Mouse (Mus musculus) CH12.LX (cell line): ENCODE data around the gene Pip4k2c. TPM values are rescaled to one million over a fixed set of nuclear protein-coding genes. Genes with fewer than 3 reads are reported as not detected.

Source experiments
- DNase-seq: peaks from one replicate; pipeline ENCODE4 v3.0.0-alpha.2; 2013; ENCODE audit errors: extremely low read depth
- H3K27ac ChIP-seq: 2 replicates; pipeline ENCODE4 v1.5.1; 2012; ENCODE audit warnings: low read depth, mild to moderate bottlenecking, control low read depth, moderate library complexity; ENCODE audit not compliant: insufficient read depth
- H3K27me3 ChIP-seq: replicated peaks from 2 replicates; pipeline ENCODE3; 2012; ENCODE audit warnings: inconsistent platforms
- H3K36me3 ChIP-seq, 2 experiments: replicated peaks in 1 of 2; 2 replicates each; pipeline versions ENCODE3 to v1.6.1; 2012; ENCODE audit warnings: inconsistent platforms in 1 of 2, low read length in 1 of 2, mild to moderate bottlenecking in 1 of 2, mixed read lengths in 1 of 2, moderate library complexity in 1 of 2; ENCODE audit not compliant: control insufficient read depth in 1 of 2, insufficient read depth in 1 of 2
- H3K4me1 ChIP-seq, 2 experiments: 2 replicates each; pipeline ENCODE4 v1.6.1; 2012; ENCODE audit warnings: inconsistent platforms in 1 of 2, moderate library complexity in 1 of 2; ENCODE audit not compliant: insufficient read depth in 2 of 2, control insufficient read depth in 1 of 2
- H3K4me2 ChIP-seq: 2 replicates; pipeline ENCODE4 v1.6.1; 2012; ENCODE audit warnings: low read depth, mild to moderate bottlenecking, control low read depth; ENCODE audit not compliant: poor library complexity, insufficient read depth, severe bottlenecking
- H3K4me3 ChIP-seq, 3 experiments: fragments of 150-350 bp in 1 of 3; sonication (generic) in 1 of 3; replicated peaks in 1 of 3; 2 replicates each; pipeline versions ENCODE3 to v1.5.1; 2011 to 2012; ENCODE audit warnings: low read depth in 2 of 3, low read length in 2 of 3, mild to moderate bottlenecking in 2 of 3, moderate library complexity in 2 of 3, control low read depth in 1 of 3, improper control_type of control experiment in 1 of 3, inconsistent platforms in 1 of 3, mixed read lengths in 1 of 3; ENCODE audit not compliant: poor library complexity in 1 of 3
- H3K79me2 ChIP-seq: replicated peaks from 2 replicates; pipeline ENCODE4 v1.6.1; 2012; ENCODE audit warnings: mild to moderate bottlenecking, moderate library complexity; ENCODE audit not compliant: control insufficient read depth, poor library complexity, insufficient read depth, severe bottlenecking; ENCODE audit errors: extremely low read depth
- H3K9ac ChIP-seq: 2 replicates; pipeline ENCODE4 v1.6.1; 2012; ENCODE audit warnings: low read depth, mild to moderate bottlenecking, control low read depth, moderate library complexity; ENCODE audit not compliant: insufficient read depth
- H3K9me3 ChIP-seq: replicated peaks from 2 replicates; pipeline ENCODE3; 2012; ENCODE audit warnings: low read length, inconsistent platforms, mixed read lengths
- BHLHE40 ChIP-seq: IDR thresholded peaks from 2 replicates; pipeline ENCODE4 v1.6.1; 2011; ENCODE audit warnings: mild to moderate bottlenecking, low read depth, low read length, improper control_type of control experiment
- CHD1 ChIP-seq: IDR thresholded peaks from 2 replicates; pipeline ENCODE4 v1.6.1; 2012; ENCODE audit warnings: low read depth, low read length, improper control_type of control experiment, inconsistent platforms
- CHD2 ChIP-seq: IDR thresholded peaks from 2 replicates; pipeline ENCODE4 v1.6.1; 2011; ENCODE audit warnings: low read length, improper control_type of control experiment
- CTCF ChIP-seq, 2 experiments: IDR thresholded peaks in 1 of 2; conservative IDR thresholded peaks in 1 of 2; 2 replicates each; pipeline ENCODE4 v1.5.1; 2011 to 2012; ENCODE audit warnings: low read depth in 2 of 2, low read length in 2 of 2, improper control_type of control experiment in 1 of 2, inconsistent platforms in 1 of 2, mild to moderate bottlenecking in 1 of 2, moderate library complexity in 1 of 2
- E2F4 ChIP-seq: IDR thresholded peaks from 2 replicates; pipeline ENCODE4 v1.6.1; 2011; ENCODE audit warnings: low read depth, low read length, improper control_type of control experiment; ENCODE audit not compliant: insufficient replicate concordance
- ELF1 ChIP-seq: IDR thresholded peaks from 2 replicates; pipeline ENCODE4 v1.6.1; 2014; ENCODE audit warnings: low read depth, mild to moderate bottlenecking, inconsistent platforms, low read length, improper control_type of control experiment
- EP300 ChIP-seq: IDR thresholded peaks from 2 replicates; pipeline ENCODE4 v1.6.1; 2011; ENCODE audit warnings: low read length, improper control_type of control experiment
- ETS1 ChIP-seq: conservative IDR thresholded peaks from 2 replicates; pipeline ENCODE4 v1.6.1; 2012; ENCODE audit warnings: low read depth, mild to moderate bottlenecking, inconsistent platforms, low read length, improper control_type of control experiment, moderate library complexity
- GABPA ChIP-seq: IDR thresholded peaks from 2 replicates; pipeline ENCODE4 v1.6.1; 2012; ENCODE audit warnings: low read depth, low read length, improper control_type of control experiment, inconsistent platforms; ENCODE audit not compliant: insufficient replicate concordance
- HCFC1 ChIP-seq: IDR thresholded peaks from 2 replicates; pipeline ENCODE4 v1.6.1; 2012; ENCODE audit warnings: low read depth, mild to moderate bottlenecking, inconsistent platforms, low read length, improper control_type of control experiment
- IRF4 ChIP-seq: IDR thresholded peaks from 2 replicates; pipeline ENCODE4 v1.6.1; 2014; ENCODE audit warnings: low read depth, mild to moderate bottlenecking, inconsistent platforms, low read length, improper control_type of control experiment
- JUN ChIP-seq: IDR thresholded peaks from 2 replicates; pipeline ENCODE4 v1.6.1; 2011; ENCODE audit warnings: low read depth, mild to moderate bottlenecking, low read length, improper control_type of control experiment, moderate library complexity; ENCODE audit not compliant: insufficient read depth
- JUND ChIP-seq: conservative IDR thresholded peaks from 2 replicates; pipeline ENCODE4 v1.6.1; 2011; ENCODE audit warnings: low read depth, low read length, improper control_type of control experiment
- KAT2A ChIP-seq: IDR thresholded peaks from 2 replicates; pipeline ENCODE4 v1.6.1; 2012; ENCODE audit warnings: low read length, improper control_type of control experiment, inconsistent platforms; ENCODE audit not compliant: insufficient replicate concordance
- MAFK ChIP-seq: IDR thresholded peaks from 2 replicates; pipeline ENCODE4 v1.6.1; 2011; ENCODE audit warnings: low read length, improper control_type of control experiment; ENCODE audit not compliant: insufficient replicate concordance
- MAX ChIP-seq: IDR thresholded peaks from 2 replicates; pipeline ENCODE4 v1.6.1; 2011; ENCODE audit warnings: low read length, improper control_type of control experiment
- MAZ ChIP-seq: IDR thresholded peaks from 2 replicates; pipeline ENCODE4 v1.6.1; 2012; ENCODE audit warnings: low read depth, mild to moderate bottlenecking, inconsistent platforms, low read length, improper control_type of control experiment, moderate library complexity
- MEF2A ChIP-seq: IDR thresholded peaks from 2 replicates; pipeline ENCODE4 v1.6.1; 2014; ENCODE audit warnings: low read depth, mild to moderate bottlenecking, inconsistent platforms, low read length, improper control_type of control experiment, borderline replicate concordance
- MXI1 ChIP-seq: IDR thresholded peaks from 2 replicates; pipeline ENCODE4 v1.6.1; 2011; ENCODE audit warnings: mild to moderate bottlenecking, low read depth, low read length, improper control_type of control experiment
- MYC ChIP-seq: IDR thresholded peaks from 2 replicates; pipeline ENCODE4 v1.6.1; 2011; ENCODE audit warnings: low read depth, mild to moderate bottlenecking, improper control_type of control experiment, low read length
- NELFE ChIP-seq: IDR thresholded peaks from 2 replicates; pipeline ENCODE4 v1.6.1; 2011; ENCODE audit warnings: low read depth, low read length, improper control_type of control experiment
- NRF1 ChIP-seq: IDR thresholded peaks from 2 replicates; pipeline ENCODE4 v1.6.1; 2014; ENCODE audit warnings: low read depth, mild to moderate bottlenecking, inconsistent platforms, low read length, improper control_type of control experiment, moderate library complexity
- PAX5 ChIP-seq: IDR thresholded peaks from 2 replicates; pipeline ENCODE4 v1.6.1; 2012; ENCODE audit warnings: low read length, inconsistent platforms, mixed read lengths
- POLR2A ChIP-seq: IDR thresholded peaks from 2 replicates; pipeline ENCODE4 v1.6.1; 2011; ENCODE audit warnings: low read depth, mild to moderate bottlenecking, improper control_type of control experiment, low read length
- POLR2AphosphoS2 ChIP-seq: IDR thresholded peaks from 2 replicates; pipeline ENCODE4 v1.6.1; 2011; ENCODE audit warnings: low read depth, low read length, improper control_type of control experiment
- RAD21 ChIP-seq: IDR thresholded peaks from 2 replicates; pipeline ENCODE4 v1.6.1; 2011; ENCODE audit warnings: low read depth, mild to moderate bottlenecking, low read length, improper control_type of control experiment, moderate library complexity
- RCOR1 ChIP-seq: conservative IDR thresholded peaks from 2 replicates; pipeline ENCODE4 v1.6.1; 2012; ENCODE audit warnings: low read depth, mild to moderate bottlenecking, inconsistent platforms, low read length, improper control_type of control experiment
- SIN3A ChIP-seq: IDR thresholded peaks from 2 replicates; pipeline ENCODE4 v1.6.1; 2012; ENCODE audit warnings: low read length, improper control_type of control experiment, inconsistent platforms
- SMC3 ChIP-seq: IDR thresholded peaks from 2 replicates; pipeline ENCODE4 v1.6.1; 2011; ENCODE audit warnings: low read depth, low read length, improper control_type of control experiment
- TBP ChIP-seq: conservative IDR thresholded peaks from 2 replicates; pipeline ENCODE4 v1.6.1; 2011; ENCODE audit warnings: low read depth, low read length, improper control_type of control experiment
- TCF12 ChIP-seq: IDR thresholded peaks from 2 replicates; pipeline ENCODE4 v1.6.1; 2014; ENCODE audit warnings: low read depth, mild to moderate bottlenecking, inconsistent platforms, low read length, improper control_type of control experiment
- UBTF ChIP-seq: IDR thresholded peaks from 2 replicates; pipeline ENCODE4 v1.6.1; 2012; ENCODE audit warnings: low read depth, mild to moderate bottlenecking, inconsistent platforms, low read length, improper control_type of control experiment, moderate library complexity
- USF1 ChIP-seq: IDR thresholded peaks from 2 replicates; pipeline ENCODE4 v1.6.1; 2014; ENCODE audit warnings: low read depth, mild to moderate bottlenecking, inconsistent platforms, low read length, improper control_type of control experiment
- USF2 ChIP-seq: conservative IDR thresholded peaks from 2 replicates; pipeline ENCODE4 v1.6.1; 2011; ENCODE audit warnings: low read depth, low read length, improper control_type of control experiment
- ZC3H11A ChIP-seq: IDR thresholded peaks from 2 replicates; pipeline ENCODE4 v1.6.1; 2012; ENCODE audit warnings: low read depth, mild to moderate bottlenecking, inconsistent platforms, low read length, improper control_type of control experiment
- ZKSCAN1 ChIP-seq: IDR thresholded peaks from 2 replicates; pipeline ENCODE4 v1.6.1; 2012; ENCODE audit warnings: low read depth, inconsistent platforms, low read length, improper control_type of control experiment, borderline replicate concordance
- ZMIZ1 ChIP-seq: IDR thresholded peaks from 2 replicates; pipeline ENCODE4 v1.6.1; 2012; ENCODE audit warnings: low read depth, mild to moderate bottlenecking, inconsistent platforms, low read length, improper control_type of control experiment
- ZNF384 ChIP-seq: IDR thresholded peaks from 2 replicates; pipeline ENCODE4 v1.6.1; 2012; ENCODE audit warnings: low read depth, low read length, improper control_type of control experiment, inconsistent platforms
- dilution Hi-C: fragments of 300-500 bp; cut with MboI; formaldehyde crosslinking; loops from 2 replicates; pipeline ENCODE4 v1.14.3; 2020; ENCODE audit warnings: low sequenced_read_pairs; ENCODE audit not compliant: extremely low pct_unique_long_range_greater_than_20kb, extremely low pct_ligation_motif_present
- in situ Hi-C: fragments of 300-500 bp; cut with MboI; formaldehyde crosslinking; loops from 3 replicates; pipeline ENCODE4 v1.14.3; 2019; ENCODE audit warnings: low sequenced_read_pairs, low pct_ligation_motif_present, low pct_unique_long_range_greater_than_20kb, mixed read lengths
- polyA plus RNA-seq: library from polyadenylated mRNA; unstranded; fragments of >175 nt; gene quantifications from 2 replicates; pipeline ENCODE4 v1.2.1, GENCODE M21; 2012; ENCODE audit warnings: low read depth; ENCODE audit not compliant: insufficient read length
- total RNA-seq, 2 experiments: library from RNA; depleted of rRNA; stranded (reverse); fragments of 300-350 nt in 1 of 2; fragments of >200 nt in 1 of 2; gene quantifications; 2 replicates each; pipeline ENCODE4 v1.2.3; 2012 to 2014

The Pip4k2c gene
- total RNA-seq (2012; rRNA removed) = 22.7 TPM in 2 replicates
- 12.5 and 13.3 TPM in 2 replicates for total RNA-seq (2014; rRNA removed)
- polyA plus RNA-seq = 23.3 and 24.7 TPM in 2 replicates

GRCm38 (mm10) chr10:127211414-127211854, at the start of gene Pip4k2c:
Gene Pip4k2c, minus strand, starts transcription at chr10:127211585.
- dilution Hi-C loops = no loop called here
- peak; percentile 85 for DNase-seq
- peak within 1 kb of the TSS; percentile 57 for H3K4me2 ChIP-seq
- H3K36me3 ChIP-seq = peaks cover 20 to 32% of the 10 kb centered on the region in 2 experiments
- H3K9ac ChIP-seq = peak within 1 kb of the TSS; percentile 51
- peaks cover 8% of the 10 kb centered on the region; the same call in 1 of the 2 replicates for H3K79me2 ChIP-seq
- H3K4me3 ChIP-seq = peak within 1 kb of the TSS; percentile 64 to 90 (median 80)
- TF ChIP-seq CHD1 (no peak), RCOR1 (no peak), MAFK (no peak), UBTF (no peak), MEF2A (no peak; the same call in 1 of the 2 replicates), HCFC1 (peak; percentile 66), EP300 (no peak), JUN (no peak), ZC3H11A (no peak), CTCF (conservative IDR thresholded peaks at IDR 0.05 in 1 of 2, IDR thresholded peaks at IDR 0.05 in 1 of 2; ENCODE audit: low read depth in 2 of 2, low read length in 2 of 2) (no peak), MAZ (0 out of 2 replicates have a peak, but pooled peaks have one; percentile 25), SIN3A (peak; percentile 89), ZKSCAN1 (no peak), ETS1 (no peak; the same call in 1 of the 2 replicates), GABPA (no peak), BHLHE40 (peak; percentile 92), PAX5 (no peak), ELF1 (peak; percentile 98), JUND (no peak), USF1 (peak; percentile 97), POLR2AphosphoS2 (peak; percentile 90), KAT2A (0 out of 2 replicates have a peak, but pooled peaks have one; percentile 49), TBP (peak; percentile 66), ZMIZ1 (peak; percentile 82; the same call in 1 of the 2 replicates), POLR2A (peak; percentile 90), MAX (peak; percentile 57), MYC (no peak), SMC3 (no peak), RAD21 (no peak), E2F4 (no peak), CHD2 (0 out of 2 replicates have a peak, but pooled peaks have one; percentile 17), NRF1 (peak; percentile 73), NELFE (peak; percentile 93), USF2 (peak; percentile 85), TCF12 (peak; percentile 91), ZNF384 (no peak), IRF4 (no peak; the same call in 1 of the 2 replicates), MXI1 (no peak)
- in situ Hi-C loops = no loop called here
- no peaks in the 10 kb centered on the region for H3K27me3 ChIP-seq
- H3K27ac ChIP-seq = no peak within 1 kb of the TSS
- no peaks in the 10 kb centered on the region for H3K9me3 ChIP-seq
- H3K4me1 ChIP-seq = peaks cover 7 to 21% of the 10 kb centered on the region in 2 experiments
